Mouse (Mus musculus) ES-E14 (cell line): ENCODE measurements around the gene Gadd45b. TPM values are rescaled to one million over a fixed set of nuclear protein-coding genes. Genes with fewer than 3 reads are reported as not detected.

Source experiments
- DNase-seq: peaks from one replicate; pipeline ENCODE4 v3.0.0-alpha.2; 2013; ENCODE audit warnings: low read depth, low spot score
- H3K27ac ChIP-seq: 2 replicates; pipeline ENCODE4 v1.5.1; 2012; ENCODE audit warnings: low read depth, mild to moderate bottlenecking, low read length, moderate library complexity, mixed read lengths; ENCODE audit not compliant: poor library complexity, insufficient read depth, severe bottlenecking
- H3K36me3 ChIP-seq: 2 replicates; pipeline ENCODE4 v1.6.1; 2012; ENCODE audit warnings: mild to moderate bottlenecking, low read length, moderate library complexity, mixed read lengths; ENCODE audit not compliant: control insufficient read depth, poor library complexity, insufficient read depth, severe bottlenecking
- H3K4me1 ChIP-seq, 2 experiments: fragments of 150-350 bp in 1 of 2; sonication (generic) in 1 of 2; 2 replicates each; pipeline ENCODE4 v1.6.1; 2012; ENCODE audit warnings: low read length in 2 of 2, mild to moderate bottlenecking in 1 of 2, mixed read lengths in 1 of 2; ENCODE audit not compliant: control insufficient read depth in 2 of 2, insufficient read depth in 2 of 2, poor library complexity in 1 of 2
- H3K4me3 ChIP-seq, 2 experiments: fragments of 150-350 bp in 1 of 2; sonication (generic) in 1 of 2; 2 replicates each; pipeline ENCODE4 v1.5.1; 2012; ENCODE audit warnings: low read length in 2 of 2, low read depth in 1 of 2, mild to moderate bottlenecking in 1 of 2, mixed read lengths in 1 of 2; ENCODE audit not compliant: insufficient read depth in 1 of 2, poor library complexity in 1 of 2, severe bottlenecking in 1 of 2
- H3K9ac ChIP-seq: 2 replicates; pipeline ENCODE4 v1.6.1; 2012; ENCODE audit warnings: low read depth, mild to moderate bottlenecking, low read length, mixed read lengths; ENCODE audit not compliant: poor library complexity, insufficient read depth, severe bottlenecking
- H3K9me3 ChIP-seq: fragments of 150-350 bp; sonication (generic); 2 replicates; pipeline ENCODE4 v1.6.1; 2012; ENCODE audit warnings: low read depth, mild to moderate bottlenecking, low read length; ENCODE audit not compliant: control insufficient read depth, insufficient read depth
- CHD2 ChIP-seq: IDR thresholded peaks from 2 replicates; pipeline ENCODE4 v1.6.1; 2014; ENCODE audit warnings: mild to moderate bottlenecking, low read depth, low read length, inconsistent platforms
- HCFC1 ChIP-seq: IDR thresholded peaks from 2 replicates; pipeline ENCODE4 v1.6.1; 2012; ENCODE audit warnings: low read length, inconsistent platforms, borderline replicate concordance; ENCODE audit not compliant: insufficient read depth
- MAFK ChIP-seq: IDR thresholded peaks from 2 replicates; pipeline ENCODE4 v1.6.1; 2014; ENCODE audit warnings: mild to moderate bottlenecking, low read depth, low read length, inconsistent platforms; ENCODE audit not compliant: insufficient read depth
- ZC3H11A ChIP-seq: IDR thresholded peaks from 2 replicates; pipeline ENCODE4 v1.6.1; 2012; ENCODE audit warnings: low read depth, mild to moderate bottlenecking, inconsistent platforms, low read length, borderline replicate concordance
- ZNF384 ChIP-seq: IDR thresholded peaks from 2 replicates; pipeline ENCODE4 v1.6.1; 2012; ENCODE audit warnings: low read depth, low read length, inconsistent platforms
- in situ Hi-C, 2 experiments: fragments of 600-800 bp; cut with MboI; formaldehyde crosslinking; loops; one replicate each; pipeline ENCODE4 v1.15.1; 2025; ENCODE audit warnings: low sequenced_read_pairs in 2 of 2, inconsistent platforms in 1 of 2; ENCODE audit not compliant: unreplicated experiment in 2 of 2
- total RNA-seq: library from RNA; depleted of rRNA; stranded (reverse); fragments of 300-350 nt; gene quantifications from 2 replicates; pipeline ENCODE4 v1.2.3, GENCODE M21; 2012

Gadd45b gene
- total RNA-seq, 1 experiment, result 36.0 TPM

DNA sequence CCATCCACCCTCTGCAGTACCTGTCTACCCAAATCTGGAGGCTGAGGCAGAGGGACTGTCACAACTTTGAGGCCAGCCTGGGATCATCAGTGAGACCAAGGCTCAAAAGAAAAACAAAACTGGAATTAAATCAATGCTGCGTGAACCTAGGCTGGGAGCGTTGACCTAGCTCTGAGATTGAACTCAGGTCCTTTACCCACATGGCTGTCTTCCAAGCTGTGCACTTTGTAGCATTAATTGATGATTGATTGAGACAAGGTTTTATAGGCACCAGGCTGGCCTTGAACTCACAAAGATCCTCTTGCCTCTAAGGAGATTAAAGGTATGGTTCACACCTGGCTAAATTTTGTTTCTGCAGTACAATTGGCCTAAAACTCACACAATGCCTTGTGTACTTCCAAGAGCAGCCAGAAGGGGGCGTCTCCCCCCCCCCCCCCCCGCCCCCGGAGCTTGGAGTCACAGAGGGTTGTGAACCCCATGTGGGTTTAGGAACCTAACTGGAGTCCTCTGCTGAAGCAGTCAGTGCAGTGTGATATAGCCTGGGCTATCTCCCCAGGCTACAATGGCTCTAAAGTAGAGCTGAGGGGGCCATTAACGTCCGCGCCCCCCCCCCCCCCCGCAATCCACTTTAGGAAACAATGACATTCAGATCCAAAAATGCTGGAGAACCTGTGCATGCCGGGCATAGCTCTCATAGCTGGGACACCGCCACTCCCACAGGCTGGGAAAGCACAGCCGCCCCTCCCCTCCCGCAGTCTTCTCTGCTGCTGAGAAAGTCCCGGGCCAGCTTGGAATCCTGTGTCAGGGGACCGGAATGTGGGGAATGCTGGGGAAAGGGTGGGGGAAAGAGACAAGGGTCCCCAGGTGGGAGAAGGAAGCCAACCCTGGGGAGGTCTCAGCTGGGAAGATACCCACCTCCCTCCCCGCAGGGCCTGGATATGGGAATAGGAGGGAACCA is 31.0 kb downstream of the Gadd45b start:
- Histone ChIP-seq H3K9me3 (no peaks in the 10 kb centered on the region), H3K4me3 (peak overlapping the region; percentile 6 to 29; a peak in 2 of 4 replicates), H3K4me1 (peaks cover 9 to 15% of the 10 kb centered on the region in 2 experiments), H3K9ac (peak overlapping the region; percentile 68), H3K36me3 (no peaks in the 10 kb centered on the region), H3K27ac (peak overlapping the region; percentile 93)
- DNase-seq, result peak; percentile 96
- TF ChIP-seq HCFC1 (0 out of 2 replicates have a peak, but pooled peaks have one; percentile 11), ZNF384 (no peak), ZC3H11A (0 out of 2 replicates have a peak, but pooled peaks have one; percentile 16), MAFK (no peak), CHD2 (no peak; the same call in 1 of the 2 replicates)
- in situ Hi-C loops, result no loop called here

DNA sequence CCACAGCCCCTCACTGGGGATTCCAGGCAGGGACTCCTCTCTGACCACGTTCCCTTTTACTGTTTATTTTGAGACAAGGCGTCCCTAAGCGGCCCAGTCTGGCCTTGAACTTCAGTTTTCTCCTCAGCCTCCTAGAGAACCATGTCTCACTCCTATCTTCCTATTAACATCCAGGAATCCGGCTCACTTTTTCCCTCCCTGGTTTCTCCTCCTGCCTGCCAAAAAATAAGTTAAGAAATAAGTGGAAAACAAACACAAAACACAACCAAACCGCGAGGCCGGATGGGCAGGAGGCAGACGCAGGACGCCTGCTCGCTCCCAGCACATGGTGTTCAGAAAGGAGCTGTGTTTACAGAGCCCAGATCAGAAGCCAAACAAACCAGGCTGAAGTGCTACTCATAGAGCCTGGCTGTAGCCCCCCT is 32.2 kb downstream of the Gadd45b start:
- TF ChIP-seq HCFC1 (no peak), MAFK (no peak), CHD2 (no peak), ZNF384 (no peak), ZC3H11A (no peak)
- in situ Hi-C loops, result no loop called here

DNA sequence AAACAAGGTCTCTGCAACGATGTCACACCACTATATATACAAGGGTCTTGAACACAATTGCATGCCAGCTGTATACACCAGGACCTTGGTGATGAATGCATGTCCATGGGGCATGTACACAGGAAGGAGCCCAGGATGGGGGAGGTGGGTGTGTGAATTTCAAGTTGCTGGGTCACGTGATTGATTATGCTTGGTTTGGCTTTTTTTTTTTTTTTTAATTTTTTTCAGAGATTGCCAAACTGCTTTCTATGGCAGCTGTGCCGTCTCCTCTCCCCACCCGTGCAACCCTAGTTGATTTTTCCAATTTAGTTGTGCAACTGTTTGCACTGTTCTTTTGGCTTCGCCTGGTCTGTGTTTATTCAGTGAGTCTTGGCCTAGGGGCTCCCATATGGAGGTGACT is 32.7 kb downstream of the Gadd45b start:
- Histone ChIP-seq H3K9me3 (no peaks in the 10 kb centered on the region), H3K4me1 (peaks cover 4 to 21% of the 10 kb centered on the region in 2 experiments; a peak in 3 of 4 replicates), H3K4me3 (no peak overlapping the region), H3K9ac (no peak overlapping the region), H3K36me3 (no peaks in the 10 kb centered on the region), H3K27ac (peak overlapping the region; percentile 93; the same call in 1 of the 2 replicates)
- in situ Hi-C loops, result no loop called here
- TF ChIP-seq HCFC1 (no peak), ZNF384 (no peak), CHD2 (no peak), ZC3H11A (no peak), MAFK (no peak)
- no peak for DNase-seq

More for the DNA sequence above, 32.2 kb downstream of the Gadd45b start:
- Histone ChIP-seq H3K36me3 (no peaks in the 10 kb centered on the region), H3K9me3 (no peaks in the 10 kb centered on the region), H3K4me1 (peaks cover 8 to 21% of the 10 kb centered on the region in 2 experiments), H3K4me3 (no peak overlapping the region), H3K9ac (peak overlapping the region; percentile 43; the same call in 1 of the 2 replicates), H3K27ac (peak overlapping the region; percentile 93)
- DNase-seq, result no peak

DNA sequence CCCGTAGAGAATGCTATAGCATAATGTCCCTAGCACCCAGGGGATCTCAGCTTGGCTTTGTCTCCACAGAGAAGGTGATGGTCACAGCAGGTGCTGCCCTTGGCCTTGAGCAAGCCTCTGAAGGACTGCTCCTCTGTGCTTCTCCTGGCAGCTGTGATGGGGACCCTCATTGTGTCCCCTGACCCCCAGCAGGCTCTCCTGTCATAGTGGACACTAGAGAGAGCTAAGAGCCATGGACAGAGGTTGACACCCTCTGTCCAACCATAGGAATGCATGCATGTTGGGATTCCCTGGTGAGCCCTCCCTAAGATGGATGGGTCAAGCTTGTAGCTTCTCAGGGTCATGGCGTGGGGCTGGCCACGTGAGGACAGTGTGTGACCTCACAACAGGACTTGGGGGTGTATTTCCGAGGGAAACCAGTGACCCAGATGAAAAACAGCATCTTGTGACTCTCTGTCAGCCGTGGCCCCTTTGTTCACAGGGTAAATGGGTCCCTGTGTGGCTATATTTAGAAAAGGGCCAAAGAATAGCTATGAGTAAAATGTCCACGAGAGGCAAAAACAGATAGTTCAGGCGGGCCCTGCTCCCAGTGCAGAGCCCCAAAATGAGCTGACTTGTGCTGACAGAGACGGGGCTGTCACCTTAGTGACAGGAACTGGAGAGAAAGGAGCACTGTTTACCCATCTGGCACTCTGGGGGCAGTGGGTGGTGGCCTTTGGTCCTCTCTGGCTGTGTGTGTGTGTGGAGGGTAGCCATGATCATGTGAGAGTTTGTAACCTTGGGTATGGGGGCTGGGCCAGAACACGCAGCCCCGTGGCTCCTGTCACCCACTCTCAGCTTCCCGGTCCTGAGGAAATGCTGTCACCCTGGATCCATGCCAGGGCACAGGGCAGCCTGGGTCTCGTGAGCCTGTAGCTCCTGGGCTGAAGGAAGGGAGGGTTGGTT is 33.4 kb downstream of the Gadd45b start:
- Histone ChIP-seq H3K4me3 (no peak overlapping the region), H3K27ac (no peak overlapping the region), H3K9me3 (no peaks in the 10 kb centered on the region), H3K36me3 (no peaks in the 10 kb centered on the region), H3K9ac (no peak overlapping the region), H3K4me1 (peaks cover 4 to 21% of the 10 kb centered on the region in 2 experiments; a peak in 3 of 4 replicates)
- DNase-seq, result no peak
- no peak for TF ChIP-seq HCFC1
- TF ChIP-seq CHD2, result no peak
- no peak for TF ChIP-seq MAFK
- TF ChIP-seq ZC3H11A, result no peak
- no peak for TF ChIP-seq ZNF384
- in situ Hi-C loops, result no loop called here
